Mouse (Mus musculus) C2C12 (cell line): ENCODE data around the gene Ston2. TPM values are rescaled to one million over a fixed set of nuclear protein-coding genes. Genes with fewer than 3 reads are reported as not detected.

Source experiments
- H3K27me3 ChIP-seq: one replicate; pipeline ENCODE4 v1.6.1; 2011; ENCODE audit not compliant: control insufficient read depth, insufficient read depth, insufficient read length
- H3K36me3 ChIP-seq: one replicate; pipeline ENCODE4 v1.6.1; 2011; ENCODE audit not compliant: control insufficient read depth, insufficient read depth
- H3K4me3 ChIP-seq: one replicate; pipeline ENCODE4 v1.5.1; 2011; ENCODE audit warnings: mild to moderate bottlenecking, control low read depth; ENCODE audit not compliant: poor library complexity, insufficient read depth, severe bottlenecking
- H3K79me2 ChIP-seq: one replicate; pipeline ENCODE4 v1.6.1; 2011; ENCODE audit not compliant: control insufficient read depth, insufficient read depth
- H3K79me3 ChIP-seq: one replicate; pipeline ENCODE4 v1.6.1; 2011; ENCODE audit warnings: low read depth, control low read depth
- H3ac ChIP-seq: one replicate; pipeline ENCODE3; 2011; ENCODE audit warnings: low read depth; ENCODE audit not compliant: control insufficient read depth, insufficient read length
- CEBPB ChIP-seq: IDR thresholded peaks from one replicate; pipeline ENCODE4 v1.6.1; 2011; ENCODE audit warnings: low read depth, mild to moderate bottlenecking, control low read depth, moderate library complexity
- CTCF ChIP-seq: IDR thresholded peaks from one replicate; pipeline ENCODE4 v1.5.1; 2011; ENCODE audit not compliant: control insufficient read depth, insufficient read depth, insufficient read length
- FOSL1 ChIP-seq: IDR thresholded peaks from one replicate; pipeline ENCODE4 v1.8.0; 2011; ENCODE audit warnings: mild to moderate bottlenecking, low read length; ENCODE audit not compliant: poor library complexity, insufficient read depth, severe bottlenecking
- MAX ChIP-seq: IDR thresholded peaks from one replicate; pipeline ENCODE4 v1.6.1; 2011; ENCODE audit warnings: mild to moderate bottlenecking, control low read depth
- MYOD1 ChIP-seq: IDR thresholded peaks from one replicate; pipeline ENCODE4 v1.6.1; 2011; ENCODE audit warnings: low read depth; ENCODE audit not compliant: control insufficient read depth, insufficient read length
- MYOG ChIP-seq: IDR thresholded peaks from one replicate; pipeline ENCODE4 v1.6.1; 2011; ENCODE audit not compliant: control insufficient read depth, insufficient read length; ENCODE audit errors: extremely low read depth
- USF1 ChIP-seq: IDR thresholded peaks from one replicate; pipeline ENCODE4 v1.6.1; 2011; ENCODE audit warnings: low read depth, mild to moderate bottlenecking, control low read depth, moderate library complexity
- long read RNA-seq, 2 experiments: library from polyadenylated mRNA; unstranded; transcript quantifications; one replicate each; pipeline ENCODE4 v2.0.0; 2019 to 2020
- polyA plus RNA-seq: library from polyadenylated mRNA; unstranded; fragments of >200 nt; fragmentation: generic; extraction: Trizol; gene quantifications from one replicate; pipeline ENCODE4 v1.2.1, GENCODE M21; 2012; ENCODE audit warnings: missing spikeins

The Ston2 gene
- polyA plus RNA-seq, result 11.6 TPM
- long read RNA-seq, experiment 1, partial matches to known transcripts, result 0 of 1 reads
- long read RNA-seq, experiment 1, other reads (novel, unspliced or antisense), result 1 of 1 reads
- long read RNA-seq, experiment 2, partial matches to known transcripts, result 0 of 9 reads
- long read RNA-seq, experiment 2, other reads (novel, unspliced or antisense), result 9 of 9 reads

DNA sequence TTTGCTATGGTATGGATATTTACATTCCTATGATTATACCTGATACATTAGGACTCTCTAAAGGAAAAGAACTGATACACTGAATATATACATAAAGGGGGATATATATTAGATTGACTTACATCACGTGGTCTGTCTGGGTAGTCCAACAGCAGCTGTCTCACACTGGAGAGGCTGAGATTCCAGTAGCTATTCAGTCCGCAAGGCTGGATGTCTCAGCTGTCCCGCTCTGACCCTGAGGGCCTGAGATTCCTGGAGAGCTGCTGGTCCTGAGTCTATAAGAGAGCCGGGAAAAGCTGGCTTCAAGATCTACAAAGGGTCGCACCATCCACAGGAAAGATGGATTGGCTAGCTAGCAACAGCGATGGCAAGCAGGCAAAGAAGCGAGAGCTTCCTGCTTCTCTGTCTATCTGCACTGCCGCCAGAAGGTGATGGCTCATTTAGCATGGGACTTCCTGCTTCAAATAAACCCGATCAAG lies at the start of gene Ston2:
TSS of gene Ston2 (minus strand) at position 429 of the 479 bp plus-strand sequence.
- no peaks in the 10 kb centered on the region for H3K79me2 ChIP-seq
- no peaks in the 10 kb centered on the region for H3K36me3 ChIP-seq
- H3K4me3 ChIP-seq, result no peak within 1 kb of the TSS
- TF ChIP-seq MYOG, result no peak
- TF ChIP-seq USF1, result no peak
- TF ChIP-seq MAX, result no peak
- no peak for TF ChIP-seq MYOD1
- TF ChIP-seq CTCF, result no peak
- TF ChIP-seq CEBPB, result no peak
- no peak for TF ChIP-seq FOSL1
- H3ac ChIP-seq, result no peak within 1 kb of the TSS
- no peaks in the 10 kb centered on the region for H3K27me3 ChIP-seq
- no peaks in the 10 kb centered on the region for H3K79me3 ChIP-seq

DNA sequence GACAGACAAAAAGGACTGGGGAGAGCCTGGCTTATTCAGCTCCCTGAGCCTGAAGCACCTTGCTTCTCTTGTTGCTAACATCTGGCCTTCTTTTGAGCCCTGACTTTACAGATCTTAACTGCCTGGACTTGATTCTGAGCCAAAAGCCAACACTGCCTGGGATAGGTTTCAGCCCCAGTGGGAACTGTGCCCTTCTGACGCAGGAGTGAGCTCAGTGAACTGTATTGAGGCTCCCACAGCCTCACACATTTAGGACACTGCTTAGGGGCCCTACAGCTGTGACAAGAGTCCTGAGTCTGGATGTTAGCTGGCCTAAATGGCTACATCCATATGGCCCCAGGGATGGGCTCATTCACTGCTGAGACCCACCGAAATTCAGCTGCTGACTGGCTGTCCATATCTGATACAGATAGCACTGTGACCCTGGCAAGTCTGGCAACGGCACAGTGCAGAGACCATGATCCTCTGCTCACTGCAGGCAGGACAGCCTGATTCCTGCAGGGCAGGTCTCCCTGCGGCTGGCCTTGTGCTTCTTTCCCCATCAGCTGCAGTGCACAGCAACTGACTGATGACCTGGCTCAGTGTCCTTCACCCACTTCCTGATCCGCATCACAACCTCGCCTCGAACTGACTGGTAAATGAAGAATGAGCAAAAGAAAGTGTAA lies 49.3 kb upstream of the Ston2 start:
- no peak overlapping the region for H3K4me3 ChIP-seq
- no peaks in the 10 kb centered on the region for H3K79me3 ChIP-seq
- H3K27me3 ChIP-seq, result no peaks in the 10 kb centered on the region
- TF ChIP-seq MYOG, result no peak
- TF ChIP-seq CTCF, result no peak
- no peak for TF ChIP-seq USF1
- no peak for TF ChIP-seq MAX
- H3K79me2 ChIP-seq, result no peaks in the 10 kb centered on the region
- peaks cover 71% of the 10 kb centered on the region for H3K36me3 ChIP-seq
- no peak overlapping the region for H3ac ChIP-seq

DNA sequence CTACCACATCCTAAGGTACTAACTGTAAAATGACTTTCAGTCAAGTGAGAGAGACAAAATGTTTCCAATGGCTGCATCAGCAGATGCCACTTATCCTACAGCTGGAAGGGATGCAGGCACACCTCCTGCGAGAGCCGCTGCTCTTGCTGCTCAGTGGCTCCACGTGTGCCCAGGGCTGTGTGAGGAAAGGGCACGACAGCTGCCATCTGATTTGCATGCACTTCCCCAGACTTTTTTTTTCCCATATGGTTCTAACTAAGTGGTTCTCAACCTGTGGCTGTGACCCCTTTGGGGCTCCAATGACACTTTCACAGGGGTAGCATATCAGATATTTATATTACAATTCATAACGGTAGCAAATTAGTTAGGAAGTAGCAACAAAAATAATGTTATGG lies 45.7 kb upstream of the Ston2 start:
- Histone ChIP-seq H3K36me3 (peaks cover 64% of the 10 kb centered on the region), H3ac (no peak overlapping the region)
- TF ChIP-seq FOSL1, result no peak
- TF ChIP-seq USF1, result no peak

DNA sequence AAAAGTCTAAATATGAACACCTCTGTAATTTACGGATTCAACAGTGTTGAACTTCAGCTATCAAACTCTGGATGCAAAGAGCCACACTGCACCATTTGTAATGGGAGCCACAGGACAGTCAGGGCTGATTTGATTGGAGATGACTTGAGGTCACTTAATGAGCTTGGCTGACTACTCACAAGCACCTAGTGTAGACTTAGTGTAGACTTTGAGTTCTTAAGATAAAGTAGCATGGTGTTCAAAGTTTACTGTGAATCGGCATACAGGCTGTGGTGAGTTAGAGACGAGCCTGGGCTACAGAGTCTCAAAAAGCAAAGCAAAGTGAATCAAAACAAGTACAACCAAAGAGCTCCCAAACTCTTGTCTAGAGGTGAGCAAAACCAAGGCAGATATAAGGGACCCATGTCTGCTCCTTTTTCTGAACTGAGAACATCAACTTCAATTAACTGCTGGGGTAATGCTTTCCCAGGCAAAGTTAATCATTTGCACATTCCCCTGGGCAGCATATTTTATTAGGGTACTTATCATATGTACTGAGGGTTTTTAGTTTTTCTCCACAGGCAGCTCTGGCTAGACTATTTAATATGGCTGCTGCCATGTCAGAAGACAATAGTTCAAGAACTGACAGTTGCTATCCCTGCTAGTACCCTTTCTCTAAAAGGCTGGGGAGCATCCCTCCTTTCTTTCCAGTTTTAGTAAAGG lies 45.2 kb upstream of the Ston2 start:
- no peaks in the 10 kb centered on the region for H3K79me2 ChIP-seq
- H3K4me3 ChIP-seq, result no peak overlapping the region
- no peaks in the 10 kb centered on the region for H3K27me3 ChIP-seq
- peaks cover 61% of the 10 kb centered on the region for H3K36me3 ChIP-seq
- H3K79me3 ChIP-seq, result no peaks in the 10 kb centered on the region
- no peak overlapping the region for H3ac ChIP-seq
- TF ChIP-seq MYOD1 (no peak), CTCF (no peak), MYOG (no peak), FOSL1 (no peak), USF1 (no peak), MAX (no peak)

More for the DNA sequence above, 45.7 kb upstream of the Ston2 start:
- Histone ChIP-seq H3K79me3 (no peaks in the 10 kb centered on the region), H3K4me3 (no peak overlapping the region), H3K27me3 (no peaks in the 10 kb centered on the region), H3K79me2 (no peaks in the 10 kb centered on the region)

DNA sequence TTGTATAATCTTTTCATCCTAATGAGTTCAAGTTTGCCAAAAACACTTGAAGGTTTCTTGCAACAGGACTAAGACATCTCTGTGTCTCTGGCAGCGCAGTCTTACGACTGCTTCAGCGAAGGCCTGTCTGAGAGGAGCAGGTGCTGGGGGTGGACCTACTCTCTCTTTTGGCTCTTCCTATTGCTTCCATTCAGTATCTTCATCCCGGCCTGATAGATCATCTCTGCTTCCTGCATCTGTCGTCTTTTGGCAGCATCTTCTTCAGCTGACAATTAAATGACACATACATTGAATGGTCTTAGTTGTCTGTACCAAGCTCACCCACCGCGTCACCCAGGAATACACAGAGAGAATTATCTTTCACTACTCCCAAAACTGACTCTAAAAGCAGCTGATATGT lies 43.2 kb upstream of the Ston2 start:
- TF ChIP-seq MAX (no peak), MYOG (no peak), MYOD1 (no peak), CTCF (no peak), USF1 (no peak), CEBPB (no peak), FOSL1 (no peak)
- no peaks in the 10 kb centered on the region for H3K27me3 ChIP-seq
- no peaks in the 10 kb centered on the region for H3K79me3 ChIP-seq
- peaks cover 49% of the 10 kb centered on the region for H3K36me3 ChIP-seq
- H3K4me3 ChIP-seq, result no peak overlapping the region
- no peaks in the 10 kb centered on the region for H3K79me2 ChIP-seq
- no peak overlapping the region for H3ac ChIP-seq
